Mouse (Mus musculus) midbrain, postnatal 0 days (tissue): ENCODE measurements around the gene Kank2. TPM values are rescaled to one million over a fixed set of nuclear protein-coding genes. Genes with fewer than 3 reads are reported as not detected.

Experiments used
- ATAC-seq: fragments of 200-750 bp; cut with Nextera tagmentation; 2 replicates; pipeline ENCODE4 v1.8.0; 2017; ENCODE audit warnings: moderate number of reproducible peaks, mild to moderate bottlenecking, moderate TSS enrichment, moderate library complexity; ENCODE audit not compliant: low FRiP score
- DNase-seq: peaks from one replicate; pipeline ENCODE4 v3.0.0-alpha.2; 2015; ENCODE audit warnings: low spot score
- H3K27ac ChIP-seq: fragments of 300-500 bp; sonication (generic); 2 replicates; pipeline ENCODE4 v1.5.1; 2014; ENCODE audit warnings: low read depth, mild to moderate bottlenecking, low read length, mixed read lengths
- H3K27me3 ChIP-seq: fragments of 300-500 bp; sonication (generic); 2 replicates; pipeline ENCODE4 v1.6.1; 2014; ENCODE audit warnings: low read length, control low read depth, mixed read lengths; ENCODE audit not compliant: insufficient read depth
- H3K36me3 ChIP-seq: fragments of 300-500 bp; sonication (generic); 2 replicates; pipeline ENCODE4 v1.6.1; 2014; ENCODE audit warnings: low read length, control low read depth, mixed read lengths; ENCODE audit not compliant: insufficient read depth
- H3K4me1 ChIP-seq: fragments of 300-500 bp; sonication (generic); 2 replicates; pipeline ENCODE4 v1.6.1; 2014; ENCODE audit warnings: mild to moderate bottlenecking, control low read depth, antibody characterized with exemption, low read length, mixed read lengths; ENCODE audit not compliant: insufficient read depth
- H3K4me2 ChIP-seq: fragments of 300-500 bp; sonication (generic); 2 replicates; pipeline ENCODE4 v1.6.1; 2014; ENCODE audit warnings: low read depth, mild to moderate bottlenecking, low read length, mixed read lengths; ENCODE audit not compliant: poor library complexity, severe bottlenecking
- H3K4me3 ChIP-seq: fragments of 300-500 bp; sonication (generic); 2 replicates; pipeline ENCODE4 v1.5.1; 2014; ENCODE audit warnings: low read depth, mild to moderate bottlenecking, low read length, moderate library complexity
- H3K9ac ChIP-seq: fragments of 300-500 bp; sonication (generic); replicated peaks from 2 replicates; pipeline ENCODE4 v1.6.1; 2014; ENCODE audit warnings: mild to moderate bottlenecking, low read length, moderate library complexity, mixed read lengths; ENCODE audit not compliant: poor library complexity, severe bottlenecking
- H3K9me3 ChIP-seq: fragments of 300-500 bp; sonication (generic); 2 replicates; pipeline ENCODE4 v1.6.1; 2016; ENCODE audit warnings: low read length, control low read depth
- CTCF ChIP-seq: IDR thresholded peaks from 2 replicates; pipeline ENCODE4 v1.5.1; 2016; ENCODE audit warnings: antibody characterized with exemption, mild to moderate bottlenecking
- WGBS: fragments of 180-500 bp; shearing (Covaris S2); extraction: QIAGEN DNeasy Blood & Tissue Kit; methylation state at CpG from one replicate; pipeline ENCODE4 v1.1.7; 2014; 5-methylcytosine and 5-hydroxymethylcytosine counted together
- polyA plus RNA-seq: library from polyadenylated mRNA; unstranded; fragments of >200 nt; fragmentation: Nextera tagmentation; extraction: Ambion mirVana; gene quantifications from 2 replicates; pipeline ENCODE4 v1.2.1, GENCODE M21; 2015
- total RNA-seq: library from RNA; depleted of rRNA; stranded (reverse); fragments of >200 nt; gene quantifications from 2 replicates; pipeline ENCODE4 v1.2.3, GENCODE M21; 2014

The Kank2 gene
- total and polyA plus RNA-seq, 2 experiments from 2014 or later = 2.9 to 15.2 TPM

GRCm38 (mm10) chr9:21822686-21823085 is 24.1 kb upstream of the Kank2 start:
- H3K9ac ChIP-seq = no peak overlapping the region
- no peak for TF ChIP-seq CTCF

GRCm38 (mm10) chr9:21820183-21820582 is 21.6 kb upstream of the Kank2 start:
- WGBS = 89% methylated on average over 12 of the region's 12 CpGs
- Histone ChIP-seq H3K9me3 (no peaks in the 10 kb centered on the region), H3K9ac (no peak overlapping the region), H3K27ac (no peak overlapping the region), H3K36me3 (no peaks in the 10 kb centered on the region), H3K4me1 (no peaks in the 10 kb centered on the region), H3K4me3 (no peak overlapping the region), H3K4me2 (no peak overlapping the region), H3K27me3 (no peaks in the 10 kb centered on the region)
- DNase-seq (no peak), ATAC-seq (no peak)
- no peak for TF ChIP-seq CTCF

More at GRCm38 (mm10) chr9:21822686-21823085, 24.1 kb upstream of the Kank2 start:
- DNase-seq (no peak), ATAC-seq (no peak)
- H3K4me1 ChIP-seq = no peaks in the 10 kb centered on the region
- no peak overlapping the region for H3K27ac ChIP-seq
- H3K4me2 ChIP-seq = no peak overlapping the region
- 89% methylated on average over 6 of the region's 6 CpGs for WGBS
- no peaks in the 10 kb centered on the region for H3K27me3 ChIP-seq
- no peak overlapping the region for H3K4me3 ChIP-seq
- no peaks in the 10 kb centered on the region for H3K9me3 ChIP-seq
- no peaks in the 10 kb centered on the region for H3K36me3 ChIP-seq

- no peaks in the 10 kb centered on the region for H3K27me3 ChIP-seq
- no peak for TF ChIP-seq CTCF
- H3K4me2 ChIP-seq = no peak overlapping the region
- H3K27ac ChIP-seq = no peak overlapping the region
- no peaks in the 10 kb centered on the region for H3K4me1 ChIP-seq
- WGBS = 96% methylated on average over 2 of the region's 2 CpGs
- no peak overlapping the region for H3K4me3 ChIP-seq
- no peak for ATAC-seq
- no peak for DNase-seq
- H3K9ac ChIP-seq = no peak overlapping the region
- no peaks in the 10 kb centered on the region for H3K9me3 ChIP-seq
- no peaks in the 10 kb centered on the region for H3K36me3 ChIP-seq
These were observed 20.7 kb upstream of the Kank2 start for GRCm38 (mm10) chr9:21819181-21819729.

- Histone ChIP-seq H3K4me3 (no peak overlapping the region), H3K27ac (no peak overlapping the region), H3K36me3 (no peaks in the 10 kb centered on the region), H3K9ac (no peak overlapping the region), H3K4me2 (no peak overlapping the region), H3K4me1 (no peaks in the 10 kb centered on the region), H3K9me3 (no peaks in the 10 kb centered on the region), H3K27me3 (no peaks in the 10 kb centered on the region)
- no peak for TF ChIP-seq CTCF
- no peak for ATAC-seq
- WGBS = 92% methylated on average over 6 of the region's 6 CpGs
- no peak for DNase-seq
These were observed 20.0 kb upstream of the Kank2 start for GRCm38 (mm10) chr9:21818561-21818960.

- DNase-seq (no peak), ATAC-seq (no peak)
- Histone ChIP-seq H3K4me1 (no peaks in the 10 kb centered on the region), H3K27me3 (no peaks in the 10 kb centered on the region), H3K4me2 (no peak overlapping the region), H3K4me3 (no peak overlapping the region), H3K27ac (no peak overlapping the region), H3K36me3 (no peaks in the 10 kb centered on the region), H3K9me3 (no peaks in the 10 kb centered on the region), H3K9ac (no peak overlapping the region)
- 84% methylated on average over 4 of the region's 4 CpGs for WGBS
- TF ChIP-seq CTCF = no peak
These were observed 19.6 kb upstream of the Kank2 start for GRCm38 (mm10) chr9:21818125-21818524.

- TF ChIP-seq CTCF = no peak
- H3K4me3 ChIP-seq = no peak overlapping the region
- ATAC-seq (no peak), DNase-seq (no peak)
- no peak overlapping the region for H3K27ac ChIP-seq
- H3K27me3 ChIP-seq = no peaks in the 10 kb centered on the region
- no peaks in the 10 kb centered on the region for H3K9me3 ChIP-seq
- no peaks in the 10 kb centered on the region for H3K36me3 ChIP-seq
- 67% methylated on average over 9 of the region's 9 CpGs for WGBS
- no peaks in the 10 kb centered on the region for H3K4me1 ChIP-seq
- no peak overlapping the region for H3K9ac ChIP-seq
- H3K4me2 ChIP-seq = no peak overlapping the region
These were observed 18.3 kb upstream of the Kank2 start for GRCm38 (mm10) chr9:21816716-21817305.
